Mouse (Mus musculus) myocyte (in vitro differentiated cells): ENCODE results near the gene Gm17359. TPM values are rescaled to one million over a fixed set of nuclear protein-coding genes. Genes with fewer than 3 reads are reported as not detected.

Experiments used
- H3K27me3 ChIP-seq: one replicate; pipeline ENCODE4 v1.6.1; 2011; ENCODE audit not compliant: control insufficient read depth, insufficient read depth, insufficient read length
- H3K36me3 ChIP-seq: one replicate; pipeline ENCODE4 v1.6.1; 2011; ENCODE audit not compliant: control insufficient read depth, insufficient read depth
- H3K4me2 ChIP-seq: one replicate; pipeline ENCODE4 v1.6.1; 2011; ENCODE audit warnings: low read depth, control low read depth
- H3K4me3 ChIP-seq: one replicate; pipeline ENCODE4 v1.5.1; 2011; ENCODE audit warnings: mild to moderate bottlenecking, control low read depth, moderate library complexity
- H3K79me2 ChIP-seq: one replicate; pipeline ENCODE4 v1.6.1; 2011; ENCODE audit not compliant: control insufficient read depth, insufficient read depth
- H3ac ChIP-seq: one replicate; pipeline ENCODE4 v1.6.1; 2011; ENCODE audit not compliant: control insufficient read depth, insufficient read length
- CEBPB ChIP-seq: IDR thresholded peaks from 2 replicates; pipeline ENCODE4 v1.6.1; 2011; ENCODE audit warnings: mild to moderate bottlenecking, moderate library complexity; ENCODE audit not compliant: poor library complexity, insufficient read depth, severe bottlenecking
- E2F4 ChIP-seq: IDR thresholded peaks from one replicate; pipeline ENCODE4 v1.6.1; 2011; ENCODE audit warnings: mild to moderate bottlenecking, control low read depth, moderate library complexity; ENCODE audit not compliant: insufficient read depth
- MAX ChIP-seq: IDR thresholded peaks from one replicate; pipeline ENCODE4 v1.6.1; 2011; ENCODE audit warnings: low read depth, mild to moderate bottlenecking, control low read depth
- MYOD1 ChIP-seq, 3 experiments: IDR thresholded peaks; one replicate each; pipeline ENCODE4 v1.6.1; 2011; ENCODE audit warnings: control low read depth in 2 of 3, low read depth in 2 of 3, mild to moderate bottlenecking in 2 of 3, moderate library complexity in 1 of 3; ENCODE audit not compliant: insufficient read length in 2 of 3, control insufficient read depth in 1 of 3
- MYOG ChIP-seq, 3 experiments: IDR thresholded peaks; one replicate each; pipeline ENCODE4 v1.6.1; 2011; ENCODE audit warnings: control low read depth in 2 of 3, low read depth in 2 of 3, mild to moderate bottlenecking in 2 of 3; ENCODE audit not compliant: insufficient read length in 2 of 3, control insufficient read depth in 1 of 3, insufficient read depth in 1 of 3
- POLR2A ChIP-seq: IDR thresholded peaks from one replicate; pipeline ENCODE4 v1.6.1; 2011; ENCODE audit warnings: low read depth, mild to moderate bottlenecking, control low read depth, moderate library complexity; ENCODE audit not compliant: insufficient read length
- POLR2AphosphoS2 ChIP-seq: IDR thresholded peaks from one replicate; pipeline ENCODE4 v1.6.1; 2011; ENCODE audit warnings: low read depth, control low read depth; ENCODE audit not compliant: insufficient read length
- REST ChIP-seq: IDR thresholded peaks from one replicate; pipeline ENCODE4 v1.6.1; 2011; ENCODE audit warnings: mild to moderate bottlenecking, control low read depth, moderate library complexity; ENCODE audit not compliant: insufficient read depth, insufficient read length
- SRF ChIP-seq: IDR thresholded peaks from one replicate; pipeline ENCODE4 v1.6.1; 2011; ENCODE audit warnings: low read depth; ENCODE audit not compliant: control insufficient read depth, insufficient read length
- TCF12 ChIP-seq: IDR thresholded peaks from one replicate; pipeline ENCODE4 v1.6.1; 2011; ENCODE audit warnings: mild to moderate bottlenecking, control low read depth; ENCODE audit not compliant: poor library complexity, insufficient read depth, severe bottlenecking
- TCF3 ChIP-seq: IDR thresholded peaks from one replicate; pipeline ENCODE4 v1.6.1; 2011; ENCODE audit warnings: low read depth, control low read depth; ENCODE audit not compliant: insufficient read length
- USF1 ChIP-seq: IDR thresholded peaks from one replicate; pipeline ENCODE4 v1.6.1; 2011; ENCODE audit warnings: low read depth, mild to moderate bottlenecking, control low read depth, moderate library complexity
- polyA plus RNA-seq: library from polyadenylated mRNA; unstranded; fragments of >200 nt; fragmentation: generic; extraction: Trizol; gene quantifications from one replicate; pipeline ENCODE4 v1.2.1, GENCODE M21; 2012; ENCODE audit warnings: missing spikeins

Gene Gm17359
- polyA plus RNA-seq, 1 experiment, result not detected

DNA sequence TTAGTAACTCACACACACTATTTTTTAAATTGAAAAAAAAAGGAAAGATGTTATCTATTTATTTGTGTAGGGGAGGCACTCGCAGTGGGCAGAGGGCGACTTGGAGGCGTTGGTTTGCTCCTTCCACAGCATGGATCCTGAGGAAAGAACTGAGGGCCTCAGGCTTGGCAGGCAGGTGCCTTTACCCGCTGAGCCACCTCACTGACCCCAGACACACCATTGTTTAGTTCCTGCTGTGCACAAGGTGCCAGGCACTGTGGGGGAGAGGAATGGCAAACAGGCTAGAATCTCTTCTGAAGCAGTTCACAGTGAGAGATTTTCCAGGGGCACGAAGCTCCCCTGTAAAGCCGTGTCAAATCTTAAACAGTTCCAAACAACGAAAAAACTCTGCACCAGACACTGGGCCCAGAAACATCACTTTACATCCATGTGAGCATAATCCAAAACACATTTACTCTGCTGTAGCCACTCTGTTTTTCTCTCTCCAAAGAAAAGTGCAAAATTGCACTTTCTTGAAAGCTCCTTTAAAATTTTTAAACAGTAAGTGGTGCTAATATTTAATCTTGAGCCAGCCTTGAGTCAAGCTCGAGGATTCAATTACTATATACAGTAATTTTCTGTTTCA is 6.7 kb upstream of the Gm17359 start:
- no peaks in the 10 kb centered on the region for H3K36me3 ChIP-seq
- TF ChIP-seq CEBPB (no peak), POLR2AphosphoS2 (no peak)

GRCm38 (mm10) chr3:79333051-79333450 is 3.4 kb upstream of the Gm17359 start:
- H3K4me3 ChIP-seq, result no peak overlapping the region

More for the DNA sequence above, 6.7 kb upstream of the Gm17359 start:
- H3ac ChIP-seq, result no peak overlapping the region
- no peak overlapping the region for H3K4me2 ChIP-seq
- H3K4me3 ChIP-seq, result no peak overlapping the region
- no peaks in the 10 kb centered on the region for H3K27me3 ChIP-seq
- no peaks in the 10 kb centered on the region for H3K79me2 ChIP-seq

DNA sequence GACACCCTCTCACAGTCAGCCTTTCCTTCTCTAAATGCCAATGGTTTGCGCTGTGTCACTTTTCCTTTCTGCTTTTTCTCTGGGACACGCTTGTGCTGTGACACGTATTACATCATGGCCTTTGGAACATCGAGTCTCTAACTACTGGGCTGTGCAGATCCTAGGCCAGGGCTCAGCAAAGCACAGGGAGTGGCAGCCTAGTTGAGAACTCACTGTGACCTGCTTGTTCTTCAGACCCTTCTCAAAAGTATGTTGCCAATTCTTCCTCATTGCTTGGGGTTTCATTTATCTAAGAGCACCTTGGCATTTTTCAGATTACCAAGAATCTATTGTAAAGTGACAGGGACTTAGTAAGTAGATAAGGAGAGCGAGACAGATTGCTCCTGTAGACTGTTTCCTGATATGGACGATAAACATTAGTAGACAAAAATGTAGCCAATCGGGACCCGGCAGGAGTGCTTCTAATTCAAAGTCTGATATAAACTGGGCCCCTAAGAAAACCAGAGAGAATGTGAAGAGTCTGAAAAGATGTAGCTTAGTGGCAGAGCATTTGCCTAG is 2.7 kb upstream of the Gm17359 start:
- Histone ChIP-seq H3K36me3 (no peaks in the 10 kb centered on the region), H3K79me2 (no peaks in the 10 kb centered on the region), H3K27me3 (no peaks in the 10 kb centered on the region), H3K4me2 (no peak overlapping the region), H3ac (no peak overlapping the region), H3K4me3 (no peak overlapping the region)
- no peak for TF ChIP-seq CEBPB
- TF ChIP-seq E2F4, result no peak
- no peak for TF ChIP-seq MYOD1 (IDR thresholded peaks at IDR 0.05; ENCODE audit: control insufficient read depth in 1 of 3, insufficient read length in 2 of 3, low read depth in 2 of 3)

More at GRCm38 (mm10) chr3:79333051-79333450, 3.4 kb upstream of the Gm17359 start:
- Histone ChIP-seq H3ac (no peak overlapping the region), H3K79me2 (no peaks in the 10 kb centered on the region), H3K36me3 (no peaks in the 10 kb centered on the region), H3K4me2 (no peak overlapping the region), H3K27me3 (no peaks in the 10 kb centered on the region)
- no peak for TF ChIP-seq MYOD1 (IDR thresholded peaks at IDR 0.05; ENCODE audit: control insufficient read depth in 1 of 3, insufficient read length in 2 of 3, low read depth in 2 of 3)
- TF ChIP-seq POLR2A, result no peak
- TF ChIP-seq MAX, result no peak
- no peak for TF ChIP-seq MYOG (IDR thresholded peaks at IDR 0.05; ENCODE audit: control insufficient read depth in 1 of 3, insufficient read depth in 1 of 3, insufficient read length in 2 of 3, low read depth in 2 of 3)
- no peak for TF ChIP-seq E2F4
- no peak for TF ChIP-seq SRF
- no peak for TF ChIP-seq TCF12
- no peak for TF ChIP-seq CEBPB
- no peak for TF ChIP-seq TCF3
- TF ChIP-seq POLR2AphosphoS2, result no peak

DNA sequence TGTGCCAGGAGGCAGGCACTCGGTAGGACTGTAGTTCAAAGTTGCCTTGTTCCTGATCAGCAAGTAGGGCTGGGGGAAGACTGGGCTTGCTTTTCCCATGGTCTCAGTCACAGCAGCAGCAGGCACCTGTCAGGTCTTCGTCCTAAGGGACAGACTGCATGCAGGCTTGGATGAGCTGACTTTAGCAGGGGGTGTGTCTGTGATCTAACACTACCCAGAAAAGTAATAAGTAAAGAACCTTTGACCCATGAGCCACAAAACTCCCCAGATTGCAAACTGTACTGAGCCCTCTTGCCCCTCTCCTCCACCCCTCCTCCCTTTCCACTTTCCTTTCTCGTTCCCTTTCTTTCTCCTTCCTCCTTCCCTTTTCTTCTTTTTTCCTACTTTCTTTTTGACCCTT is 4.3 kb downstream of the Gm17359 start:
- Histone ChIP-seq H3K79me2 (no peaks in the 10 kb centered on the region), H3K4me2 (no peak overlapping the region), H3K4me3 (no peak overlapping the region), H3ac (no peak overlapping the region), H3K36me3 (no peaks in the 10 kb centered on the region), H3K27me3 (no peaks in the 10 kb centered on the region)
- TF ChIP-seq TCF3 (no peak), USF1 (no peak), CEBPB (no peak), POLR2A (no peak), MYOD1 (IDR thresholded peaks at IDR 0.05; ENCODE audit: control insufficient read depth in 1 of 3, insufficient read length in 2 of 3, low read depth in 2 of 3) (no peak), E2F4 (no peak), POLR2AphosphoS2 (no peak), REST (no peak), MYOG (IDR thresholded peaks at IDR 0.05; ENCODE audit: control insufficient read depth in 1 of 3, insufficient read depth in 1 of 3, insufficient read length in 2 of 3, low read depth in 2 of 3) (no peak), SRF (no peak), TCF12 (no peak), MAX (no peak)

- no peak overlapping the region for H3K4me3 ChIP-seq
- H3K27me3 ChIP-seq, result no peaks in the 10 kb centered on the region
- H3K36me3 ChIP-seq, result no peaks in the 10 kb centered on the region
- TF ChIP-seq MYOG (IDR thresholded peaks at IDR 0.05; ENCODE audit: control insufficient read depth in 1 of 3, insufficient read depth in 1 of 3, insufficient read length in 2 of 3, low read depth in 2 of 3) (no peak), TCF3 (no peak), REST (no peak), USF1 (no peak), POLR2A (no peak), TCF12 (no peak), POLR2AphosphoS2 (no peak), MYOD1 (IDR thresholded peaks at IDR 0.05; ENCODE audit: control insufficient read depth in 1 of 3, insufficient read length in 2 of 3, low read depth in 2 of 3) (no peak)
- H3K4me2 ChIP-seq, result no peak overlapping the region
- H3ac ChIP-seq, result no peak overlapping the region
- no peaks in the 10 kb centered on the region for H3K79me2 ChIP-seq
These were observed 6.7 kb downstream of the Gm17359 start for GRCm38 (mm10) chr3:79342961-79343735.
